Mouse (Mus musculus): ENCODE data around the gene Slc25a26. TPM values are rescaled to one million over a fixed set of nuclear protein-coding genes. Genes with fewer than 3 reads are reported as not detected.

The Slc25a26 gene
- polyA plus RNA-seq, 1 experiment from 2014 or later, result 11.7 TPM

- H3K4me1 ChIP-seq (ENCODE audit: insufficient read depth, low read length), result peaks cover 18% of the 10 kb centered on the region
- H3K27ac ChIP-seq (ENCODE audit: low read length), result peak overlapping the region; percentile 58; the same call in 1 of the 2 replicates
- peaks cover 39% of the 10 kb centered on the region for H3K36me3 ChIP-seq (ENCODE audit: insufficient read depth, low read length)
- no peak overlapping the region for H3K4me2 ChIP-seq (replicated peaks; ENCODE audit: low read depth, low read length)
- no peaks in the 10 kb centered on the region for H3K27me3 ChIP-seq (ENCODE audit: insufficient read depth, low read length)
- 44% methylated on average over 6 of the region's 6 CpGs for whole genome bisulfite sequencing
- no peak overlapping the region for H3K4me3 ChIP-seq (ENCODE audit: low read length)
- no peak overlapping the region for H3K9ac ChIP-seq (replicated peaks; ENCODE audit: low read length)
- 0 out of 2 replicates have a peak, but pooled peaks have one; percentile 28 for ATAC-seq (ENCODE audit: low FRiP score, low TSS enrichment)
- no peaks in the 10 kb centered on the region for H3K9me3 ChIP-seq (ENCODE audit: low read length)
These were observed 113.2 kb downstream of the Slc25a26 start for GRCm38 (mm10) chr6:94613235-94613895.

- 80% methylated on average over 6 of the region's 6 CpGs for WGBS
- H3K36me3 ChIP-seq (ENCODE audit: insufficient read depth, low read length), result peaks cover 36% of the 10 kb centered on the region
- no peaks in the 10 kb centered on the region for H3K9me3 ChIP-seq (ENCODE audit: low read length)
- no peak overlapping the region for H3K4me3 ChIP-seq (ENCODE audit: low read length)
- no peaks in the 10 kb centered on the region for H3K27me3 ChIP-seq (ENCODE audit: insufficient read depth, low read length)
- no peak overlapping the region for H3K27ac ChIP-seq (ENCODE audit: low read length)
- peaks cover 18% of the 10 kb centered on the region for H3K4me1 ChIP-seq (ENCODE audit: insufficient read depth, low read length)
- H3K9ac ChIP-seq (replicated peaks; ENCODE audit: low read length), result no peak overlapping the region
- no peak for ATAC-seq (ENCODE audit: low FRiP score, low TSS enrichment)
- H3K4me2 ChIP-seq (replicated peaks; ENCODE audit: low read depth, low read length), result no peak overlapping the region
These were observed 114.2 kb downstream of the Slc25a26 start for GRCm38 (mm10) chr6:94614346-94614745.

- H3K9ac ChIP-seq (replicated peaks; ENCODE audit: low read length), result no peak overlapping the region
- H3K9me3 ChIP-seq (ENCODE audit: low read length), result no peaks in the 10 kb centered on the region
- H3K27me3 ChIP-seq (ENCODE audit: insufficient read depth, low read length), result no peaks in the 10 kb centered on the region
- no peak overlapping the region for H3K4me3 ChIP-seq (ENCODE audit: low read length)
- ATAC-seq (ENCODE audit: low FRiP score, low TSS enrichment), result no peak
- H3K27ac ChIP-seq (ENCODE audit: low read length), result no peak overlapping the region
- 64% methylated on average over 4 of the region's 4 CpGs for WGBS
- H3K4me2 ChIP-seq (replicated peaks; ENCODE audit: low read depth, low read length), result no peak overlapping the region
- peaks cover 18% of the 10 kb centered on the region for H3K4me1 ChIP-seq (ENCODE audit: insufficient read depth, low read length)
- H3K36me3 ChIP-seq (ENCODE audit: insufficient read depth, low read length), result peaks cover 29% of the 10 kb centered on the region
These were observed 115.8 kb downstream of the Slc25a26 start for GRCm38 (mm10) chr6:94615936-94616335.

GRCm38 (mm10) chr6:94618671-94619070 lies 118.5 kb downstream of the Slc25a26 start:
- no peak overlapping the region for H3K27ac ChIP-seq (ENCODE audit: low read length)
- H3K9ac ChIP-seq (replicated peaks; ENCODE audit: low read length), result no peak overlapping the region
- ATAC-seq (ENCODE audit: low FRiP score, low TSS enrichment), result no peak
- H3K4me1 ChIP-seq (ENCODE audit: insufficient read depth, low read length), result peaks cover 5% of the 10 kb centered on the region
- no peaks in the 10 kb centered on the region for H3K9me3 ChIP-seq (ENCODE audit: low read length)
- peaks cover 28% of the 10 kb centered on the region for H3K36me3 ChIP-seq (ENCODE audit: insufficient read depth, low read length)
- 72% methylated on average over 5 of the region's 5 CpGs for WGBS
- H3K27me3 ChIP-seq (ENCODE audit: insufficient read depth, low read length), result no peaks in the 10 kb centered on the region
- no peak overlapping the region for H3K4me3 ChIP-seq (ENCODE audit: low read length)
- H3K4me2 ChIP-seq (replicated peaks; ENCODE audit: low read depth, low read length), result no peak overlapping the region

- H3K36me3 ChIP-seq (ENCODE audit: insufficient read depth, low read length), result peaks cover 25% of the 10 kb centered on the region
- WGBS, result 91% methylated on average over 6 of the region's 6 CpGs
- no peak for ATAC-seq (ENCODE audit: low FRiP score, low TSS enrichment)
- no peaks in the 10 kb centered on the region for H3K27me3 ChIP-seq (ENCODE audit: insufficient read depth, low read length)
- H3K4me2 ChIP-seq (replicated peaks; ENCODE audit: low read depth, low read length), result no peak overlapping the region
- H3K9me3 ChIP-seq (ENCODE audit: low read length), result no peaks in the 10 kb centered on the region
- H3K27ac ChIP-seq (ENCODE audit: low read length), result no peak overlapping the region
- H3K9ac ChIP-seq (replicated peaks; ENCODE audit: low read length), result no peak overlapping the region
- 0 out of 2 replicates have a peak, but pooled peaks cover under 1% of the 10 kb centered on the region for H3K4me1 ChIP-seq (ENCODE audit: insufficient read depth, low read length)
- H3K4me3 ChIP-seq (ENCODE audit: low read length), result no peak overlapping the region
These were observed 120.2 kb downstream of the Slc25a26 start for GRCm38 (mm10) chr6:94620287-94620686.

GRCm38 (mm10) chr6:94620801-94621301 lies 120.7 kb downstream of the Slc25a26 start:
- no peaks in the 10 kb centered on the region for H3K9me3 ChIP-seq (ENCODE audit: low read length)
- ATAC-seq (ENCODE audit: low FRiP score, low TSS enrichment), result no peak
- H3K4me1 ChIP-seq (ENCODE audit: insufficient read depth, low read length), result peaks cover 6% of the 10 kb centered on the region
- no peaks in the 10 kb centered on the region for H3K27me3 ChIP-seq (ENCODE audit: insufficient read depth, low read length)
- H3K4me2 ChIP-seq (replicated peaks; ENCODE audit: low read depth, low read length), result no peak overlapping the region
- no peak overlapping the region for H3K27ac ChIP-seq (ENCODE audit: low read length)
- H3K4me3 ChIP-seq (ENCODE audit: low read length), result no peak overlapping the region
- H3K9ac ChIP-seq (replicated peaks; ENCODE audit: low read length), result no peak overlapping the region
- WGBS, result 69% methylated on average over 9 of the region's 9 CpGs
- peaks cover 25% of the 10 kb centered on the region for H3K36me3 ChIP-seq (ENCODE audit: insufficient read depth, low read length)

- Histone ChIP-seq H3K27ac (ENCODE audit: low read length) (no peak overlapping the region), H3K9me3 (ENCODE audit: low read length) (no peaks in the 10 kb centered on the region), H3K36me3 (ENCODE audit: insufficient read depth, low read length) (peaks cover 21% of the 10 kb centered on the region), H3K4me2 (replicated peaks; ENCODE audit: low read depth, low read length) (no peak overlapping the region), H3K27me3 (ENCODE audit: insufficient read depth, low read length) (no peaks in the 10 kb centered on the region), H3K4me3 (ENCODE audit: low read length) (no peak overlapping the region), H3K9ac (replicated peaks; ENCODE audit: low read length) (no peak overlapping the region), H3K4me1 (ENCODE audit: insufficient read depth, low read length) (peaks cover 17% of the 10 kb centered on the region)
- 80% methylated on average over 4 of the region's 4 CpGs for WGBS
- peak; percentile 53; the same call in 1 of the 2 replicates for ATAC-seq (ENCODE audit: low FRiP score, low TSS enrichment)
These were observed 122.9 kb downstream of the Slc25a26 start for GRCm38 (mm10) chr6:94622983-94623382.

- WGBS, result 88% methylated on average over 5 of the region's 5 CpGs
- Histone ChIP-seq H3K27me3 (ENCODE audit: insufficient read depth, low read length) (no peaks in the 10 kb centered on the region), H3K4me1 (ENCODE audit: insufficient read depth, low read length) (peaks cover 17% of the 10 kb centered on the region), H3K9me3 (ENCODE audit: low read length) (no peaks in the 10 kb centered on the region), H3K36me3 (ENCODE audit: insufficient read depth, low read length) (peaks cover 15% of the 10 kb centered on the region), H3K9ac (replicated peaks; ENCODE audit: low read length) (no peak overlapping the region), H3K27ac (ENCODE audit: low read length) (no peak overlapping the region), H3K4me3 (ENCODE audit: low read length) (no peak overlapping the region), H3K4me2 (replicated peaks; ENCODE audit: low read depth, low read length) (no peak overlapping the region)
- no peak for ATAC-seq (ENCODE audit: low FRiP score, low TSS enrichment)
These were observed 124.4 kb downstream of the Slc25a26 start for GRCm38 (mm10) chr6:94624543-94624942.

- Histone ChIP-seq H3K4me2 (replicated peaks; ENCODE audit: low read depth, low read length) (no peak overlapping the region), H3K4me3 (ENCODE audit: low read length) (no peak overlapping the region), H3K27me3 (ENCODE audit: insufficient read depth, low read length) (no peaks in the 10 kb centered on the region), H3K9ac (replicated peaks; ENCODE audit: low read length) (no peak overlapping the region), H3K27ac (ENCODE audit: low read length) (no peak overlapping the region), H3K9me3 (ENCODE audit: low read length) (no peaks in the 10 kb centered on the region), H3K4me1 (ENCODE audit: insufficient read depth, low read length) (peaks cover 17% of the 10 kb centered on the region), H3K36me3 (ENCODE audit: insufficient read depth, low read length) (peaks cover 9% of the 10 kb centered on the region; the same call in 1 of the 2 replicates)
- 38% methylated on average over 5 of the region's 5 CpGs for WGBS
- no peak; the same call in 1 of the 2 replicates for ATAC-seq (ENCODE audit: low FRiP score, low TSS enrichment)
These were observed 125.8 kb downstream of the Slc25a26 start for GRCm38 (mm10) chr6:94625896-94626295.

GRCm38 (mm10) chr6:94626807-94627206 lies 126.7 kb downstream of the Slc25a26 start:
- no peak overlapping the region for H3K4me3 ChIP-seq (ENCODE audit: low read length)
- H3K9me3 ChIP-seq (ENCODE audit: low read length), result no peaks in the 10 kb centered on the region
- no peaks in the 10 kb centered on the region for H3K27me3 ChIP-seq (ENCODE audit: insufficient read depth, low read length)
- H3K36me3 ChIP-seq (ENCODE audit: insufficient read depth, low read length), result peaks cover 7% of the 10 kb centered on the region; the same call in 1 of the 2 replicates
- no peak overlapping the region for H3K9ac ChIP-seq (replicated peaks; ENCODE audit: low read length)
- H3K4me2 ChIP-seq (replicated peaks; ENCODE audit: low read depth, low read length), result no peak overlapping the region
- WGBS, result 50% methylated on average over 2 of the region's 2 CpGs
- H3K4me1 ChIP-seq (ENCODE audit: insufficient read depth, low read length), result peaks cover 25% of the 10 kb centered on the region
- ATAC-seq (ENCODE audit: low FRiP score, low TSS enrichment), result no peak
- H3K27ac ChIP-seq (ENCODE audit: low read length), result no peak overlapping the region
